Mouse (Mus musculus) midbrain, embryonic 11.5 days (tissue): ENCODE measurements around the gene Lpcat2. TPM values are rescaled to one million over a fixed set of nuclear protein-coding genes. Genes with fewer than 3 reads are reported as not detected.

Experiments
- ATAC-seq: fragments of 200-750 bp; cut with Nextera tagmentation; 2 replicates; pipeline ENCODE4 v1.8.0; 2017; ENCODE audit warnings: moderate TSS enrichment, moderate library complexity; ENCODE audit not compliant: low FRiP score
- DNase-seq: peaks from one replicate; pipeline ENCODE4 v3.0.0; 2015; ENCODE audit warnings: low spot score; ENCODE audit errors: missing footprints
- H3K27ac ChIP-seq: fragments of 300-500 bp; sonication (generic); 2 replicates; pipeline ENCODE4 v1.5.1; 2014; ENCODE audit warnings: low read depth, low read length
- H3K27me3 ChIP-seq: fragments of 300-500 bp; sonication (generic); 2 replicates; pipeline ENCODE4 v1.6.1; 2014; ENCODE audit warnings: mild to moderate bottlenecking, low read length, moderate library complexity, mixed read lengths; ENCODE audit not compliant: control insufficient read depth, insufficient read depth
- H3K36me3 ChIP-seq: fragments of 300-500 bp; sonication (generic); 2 replicates; pipeline ENCODE4 v1.6.1; 2014; ENCODE audit warnings: mild to moderate bottlenecking, low read length, moderate library complexity, mixed read lengths; ENCODE audit not compliant: control insufficient read depth, insufficient read depth
- H3K4me1 ChIP-seq: fragments of 300-500 bp; sonication (generic); 2 replicates; pipeline ENCODE4 v1.6.1; 2014; ENCODE audit warnings: low read length; ENCODE audit not compliant: control insufficient read depth, insufficient read depth
- H3K4me2 ChIP-seq: fragments of 300-500 bp; sonication (generic); 2 replicates; pipeline ENCODE4 v1.6.1; 2014; ENCODE audit warnings: mild to moderate bottlenecking, moderate library complexity
- H3K4me3 ChIP-seq: fragments of 300-500 bp; sonication (generic); 2 replicates; pipeline ENCODE4 v1.5.1; 2014; ENCODE audit warnings: low read depth, low read length
- H3K9ac ChIP-seq: fragments of 300-500 bp; sonication (generic); 2 replicates; pipeline ENCODE4 v1.6.1; 2014; ENCODE audit warnings: low read length
- H3K9me3 ChIP-seq: fragments of 300-500 bp; sonication (generic); 2 replicates; pipeline ENCODE4 v1.6.1; 2016; ENCODE audit warnings: low read length; ENCODE audit not compliant: control insufficient read depth
- WGBS: fragments of 180-500 bp; shearing (Covaris S2); extraction: QIAGEN DNeasy Blood & Tissue Kit; methylation state at CpG from one replicate; pipeline ENCODE4 v1.1.7; 2014; 5-methylcytosine and 5-hydroxymethylcytosine counted together
- polyA plus RNA-seq: library from polyadenylated mRNA; unstranded; fragments of >200 nt; fragmentation: Nextera tagmentation; extraction: Ambion mirVana; gene quantifications from 2 replicates; pipeline ENCODE4 v1.2.1, GENCODE M21; 2014

The Lpcat2 gene
- polyA plus RNA-seq, 1 experiment from 2014 or later: 2.8 TPM

- Histone ChIP-seq H3K9ac (no peak overlapping the region), H3K27me3 (no peaks in the 10 kb centered on the region), H3K4me3 (no peak overlapping the region), H3K4me2 (no peak overlapping the region), H3K9me3 (no peaks in the 10 kb centered on the region), H3K36me3 (no peaks in the 10 kb centered on the region), H3K27ac (no peak overlapping the region), H3K4me1 (no peaks in the 10 kb centered on the region)
- no peak for DNase-seq
- ATAC-seq: no peak
- WGBS: 82% methylated on average over 5 of the region's 5 CpGs
Measured at GRCm38 (mm10) chr8:92896611-92897010, 41.5 kb downstream of the Lpcat2 start.

- WGBS: 78% methylated on average over 4 of the region's 4 CpGs
- ATAC-seq (no peak), DNase-seq (no peak)
- H3K4me3 ChIP-seq: no peak overlapping the region
- H3K27me3 ChIP-seq: no peaks in the 10 kb centered on the region
- H3K4me2 ChIP-seq: no peak overlapping the region
- no peaks in the 10 kb centered on the region for H3K9me3 ChIP-seq
- no peak overlapping the region for H3K27ac ChIP-seq
- H3K4me1 ChIP-seq: no peaks in the 10 kb centered on the region
- no peak overlapping the region for H3K9ac ChIP-seq
- no peaks in the 10 kb centered on the region for H3K36me3 ChIP-seq
Measured at GRCm38 (mm10) chr8:92897794-92898193, 42.7 kb downstream of the Lpcat2 start.

- DNase-seq (no peak), ATAC-seq (no peak)
- H3K27me3 ChIP-seq: no peaks in the 10 kb centered on the region
- no peaks in the 10 kb centered on the region for H3K36me3 ChIP-seq
- no peak overlapping the region for H3K9ac ChIP-seq
- no peaks in the 10 kb centered on the region for H3K9me3 ChIP-seq
- no peak overlapping the region for H3K27ac ChIP-seq
- H3K4me2 ChIP-seq: no peak overlapping the region
- WGBS: 90% methylated on average over 9 of the region's 9 CpGs
- H3K4me1 ChIP-seq: no peaks in the 10 kb centered on the region
- H3K4me3 ChIP-seq: no peak overlapping the region
Measured at GRCm38 (mm10) chr8:92899590-92899989, 44.5 kb downstream of the Lpcat2 start.

GRCm38 (mm10) chr8:92901107-92901506, 46.0 kb downstream of the Lpcat2 start, which contains the start of gene Capns2:
Gene Capns2, plus strand, starts transcription at chr8:92901407.
- Histone ChIP-seq H3K27me3 (no peaks in the 10 kb centered on the region), H3K4me2 (no peak within 1 kb of the TSS), H3K9me3 (no peaks in the 10 kb centered on the region), H3K36me3 (no peaks in the 10 kb centered on the region), H3K4me3 (no peak within 1 kb of the TSS), H3K27ac (no peak within 1 kb of the TSS), H3K9ac (no peak within 1 kb of the TSS), H3K4me1 (no peaks in the 10 kb centered on the region)
- WGBS: 97% methylated on average over 5 of the region's 5 CpGs
- ATAC-seq (no peak), DNase-seq (no peak)

- ATAC-seq (no peak), DNase-seq (no peak)
- Histone ChIP-seq H3K9ac (no peak overlapping the region), H3K27ac (no peak overlapping the region), H3K9me3 (no peaks in the 10 kb centered on the region), H3K4me3 (no peak overlapping the region), H3K27me3 (no peaks in the 10 kb centered on the region), H3K4me1 (no peaks in the 10 kb centered on the region), H3K4me2 (no peak overlapping the region), H3K36me3 (no peaks in the 10 kb centered on the region)
- WGBS: 89% methylated on average over 2 of the region's 2 CpGs
Measured at GRCm38 (mm10) chr8:92902981-92903380, 47.8 kb downstream of the Lpcat2 start.

GRCm38 (mm10) chr8:92903488-92904135, 48.5 kb downstream of the Lpcat2 start:
- no peaks in the 10 kb centered on the region for H3K9me3 ChIP-seq
- no peak overlapping the region for H3K4me2 ChIP-seq
- no peaks in the 10 kb centered on the region for H3K27me3 ChIP-seq
- no peak overlapping the region for H3K9ac ChIP-seq
- no peak overlapping the region for H3K27ac ChIP-seq
- no peak overlapping the region for H3K4me3 ChIP-seq
- H3K4me1 ChIP-seq: no peaks in the 10 kb centered on the region
- DNase-seq: no peak
- 91% methylated on average over 11 of the region's 11 CpGs for WGBS
- ATAC-seq: no peak
- H3K36me3 ChIP-seq: no peaks in the 10 kb centered on the region

GRCm38 (mm10) chr8:92906553-92906952, 51.4 kb downstream of the Lpcat2 start:
- ATAC-seq (no peak), DNase-seq (no peak)
- 95% methylated on average over 9 of the region's 9 CpGs for WGBS
- Histone ChIP-seq H3K36me3 (no peaks in the 10 kb centered on the region), H3K27me3 (no peaks in the 10 kb centered on the region), H3K27ac (no peak overlapping the region), H3K4me1 (no peaks in the 10 kb centered on the region), H3K9ac (no peak overlapping the region), H3K4me2 (no peak overlapping the region), H3K9me3 (no peaks in the 10 kb centered on the region), H3K4me3 (no peak overlapping the region)

- no peak overlapping the region for H3K9ac ChIP-seq
Measured at GRCm38 (mm10) chr8:92908448-92908847, 53.3 kb downstream of the Lpcat2 start.

GRCm38 (mm10) chr8:92911477-92911876, 56.3 kb downstream of the Lpcat2 start:
- Histone ChIP-seq H3K4me1 (no peaks in the 10 kb centered on the region), H3K9me3 (no peaks in the 10 kb centered on the region), H3K4me3 (no peak overlapping the region), H3K36me3 (no peaks in the 10 kb centered on the region), H3K4me2 (no peak overlapping the region), H3K27me3 (no peaks in the 10 kb centered on the region), H3K9ac (no peak overlapping the region), H3K27ac (no peak overlapping the region)
- 88% methylated on average over 3 of the region's 3 CpGs for WGBS
- no peak for ATAC-seq
- DNase-seq: no peak

More at GRCm38 (mm10) chr8:92908448-92908847, 53.3 kb downstream of the Lpcat2 start:
- no peak for ATAC-seq
- H3K4me1 ChIP-seq: no peaks in the 10 kb centered on the region
- no peaks in the 10 kb centered on the region for H3K27me3 ChIP-seq
- H3K9me3 ChIP-seq: no peaks in the 10 kb centered on the region
- no peaks in the 10 kb centered on the region for H3K36me3 ChIP-seq
- DNase-seq: no peak
- H3K4me2 ChIP-seq: no peak overlapping the region
- H3K4me3 ChIP-seq: no peak overlapping the region
- no peak overlapping the region for H3K27ac ChIP-seq
- 81% methylated on average over 2 of the region's 2 CpGs for WGBS
